Mouse (Mus musculus): ENCODE results near the gene Nsun5. TPM values are rescaled to one million over a fixed set of nuclear protein-coding genes. Genes with fewer than 3 reads are reported as not detected.

Gene Nsun5
- total RNA-seq, 1 experiment, result 40.2 TPM

- no peak overlapping the region for H3K27ac ChIP-seq (ENCODE audit: insufficient read depth, low read depth, low read length, poor library complexity, severe bottlenecking)
- DNase-seq (ENCODE audit: low read depth, low spot score), result no peak
- TF ChIP-seq ZC3H11A (IDR thresholded peaks at IDR 0.05; ENCODE audit: borderline replicate concordance, low read depth, low read length) (no peak), ZNF384 (IDR thresholded peaks at IDR 0.05; ENCODE audit: low read depth, low read length) (no peak), HCFC1 (IDR thresholded peaks at IDR 0.05; ENCODE audit: borderline replicate concordance, insufficient read depth, low read length) (no peak), CHD2 (IDR thresholded peaks at IDR 0.05; ENCODE audit: low read depth, low read length) (no peak), MAFK (IDR thresholded peaks at IDR 0.05; ENCODE audit: insufficient read depth, low read depth, low read length) (no peak)
- in situ Hi-C loops (cut with MboI; ENCODE audit: low sequenced_read_pairs in 2 of 2, unreplicated experiment in 2 of 2), result no loop called here
- no peaks in the 10 kb centered on the region for H3K9me3 ChIP-seq (ENCODE audit: control insufficient read depth, insufficient read depth, low read depth, low read length)
- H3K4me3 ChIP-seq (ENCODE audit: insufficient read depth in 1 of 2, low read depth in 1 of 2, low read length in 2 of 2, poor library complexity in 1 of 2, severe bottlenecking in 1 of 2), result no peak overlapping the region
- H3K9ac ChIP-seq (ENCODE audit: insufficient read depth, low read depth, low read length, poor library complexity, severe bottlenecking), result no peak overlapping the region
- H3K36me3 ChIP-seq (ENCODE audit: control insufficient read depth, insufficient read depth, low read length, poor library complexity, severe bottlenecking), result no peaks in the 10 kb centered on the region
- H3K4me1 ChIP-seq (ENCODE audit: control insufficient read depth in 2 of 2, insufficient read depth in 2 of 2, low read length in 2 of 2, poor library complexity in 1 of 2), result peaks cover 0 to 2% of the 10 kb centered on the region in 2 experiments; a peak in 1 of 4 replicates
Observed at GRCm38 (mm10) chr5:135399382-135399781, 29.6 kb downstream of the Nsun5 start.

- peak; percentile 80 for DNase-seq (ENCODE audit: low read depth, low spot score)
- H3K27ac ChIP-seq (ENCODE audit: insufficient read depth, low read depth, low read length, poor library complexity, severe bottlenecking), result no peak overlapping the region
- in situ Hi-C loops (cut with MboI; ENCODE audit: low sequenced_read_pairs in 2 of 2, unreplicated experiment in 2 of 2), result loop anchor here (10.0 to 25.0 kb wide), 3 partner anchors 212 to 365 kb away; no protein-coding TSS in a partner anchor
- H3K9me3 ChIP-seq (ENCODE audit: control insufficient read depth, insufficient read depth, low read depth, low read length), result no peaks in the 10 kb centered on the region
- no peak overlapping the region for H3K4me3 ChIP-seq (ENCODE audit: insufficient read depth in 1 of 2, low read depth in 1 of 2, low read length in 2 of 2, poor library complexity in 1 of 2, severe bottlenecking in 1 of 2)
- H3K9ac ChIP-seq (ENCODE audit: insufficient read depth, low read depth, low read length, poor library complexity, severe bottlenecking), result no peak overlapping the region
- H3K36me3 ChIP-seq (ENCODE audit: control insufficient read depth, insufficient read depth, low read length, poor library complexity, severe bottlenecking), result no peaks in the 10 kb centered on the region
- H3K4me1 ChIP-seq (ENCODE audit: control insufficient read depth in 2 of 2, insufficient read depth in 2 of 2, low read length in 2 of 2, poor library complexity in 1 of 2), result peaks cover 0 to 2% of the 10 kb centered on the region in 2 experiments; a peak in 1 of 4 replicates
- TF ChIP-seq ZC3H11A (IDR thresholded peaks at IDR 0.05; ENCODE audit: borderline replicate concordance, low read depth, low read length) (peak; percentile 56; the same call in 1 of the 2 replicates), ZNF384 (IDR thresholded peaks at IDR 0.05; ENCODE audit: low read depth, low read length) (no peak)
Observed at GRCm38 (mm10) chr5:135400244-135400643, 30.5 kb downstream of the Nsun5 start.

DNA sequence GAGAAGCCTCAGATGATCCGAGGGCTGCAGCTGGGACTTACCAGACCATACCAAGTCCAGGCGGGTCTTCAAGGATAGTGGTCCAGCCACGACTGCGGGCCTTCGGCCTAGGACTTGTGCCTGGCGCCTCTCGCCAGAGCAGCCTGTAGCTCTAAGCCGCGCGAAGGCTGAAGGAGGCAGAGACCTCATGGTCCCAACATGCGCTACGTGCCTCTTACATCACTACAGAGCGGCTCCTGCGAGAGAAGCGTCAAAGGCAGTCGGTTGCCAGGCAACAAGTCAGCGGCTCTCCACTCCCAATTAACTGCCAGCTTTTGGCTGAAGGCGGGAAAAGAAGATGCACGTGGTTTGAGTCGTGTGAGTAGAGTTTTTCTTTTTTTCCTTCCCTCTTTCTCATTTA, 34.9 kb downstream of the Nsun5 start:
- in situ Hi-C loops (cut with MboI; ENCODE audit: low sequenced_read_pairs in 2 of 2, unreplicated experiment in 2 of 2), result loop anchor here (10.0 to 25.0 kb wide), 3 partner anchors 208 to 360 kb away; no protein-coding TSS in a partner anchor
- TF ChIP-seq HCFC1 (IDR thresholded peaks at IDR 0.05; ENCODE audit: borderline replicate concordance, insufficient read depth, low read length) (no peak), ZC3H11A (IDR thresholded peaks at IDR 0.05; ENCODE audit: borderline replicate concordance, low read depth, low read length) (no peak), MAFK (IDR thresholded peaks at IDR 0.05; ENCODE audit: insufficient read depth, low read depth, low read length) (no peak), CHD2 (IDR thresholded peaks at IDR 0.05; ENCODE audit: low read depth, low read length) (no peak), ZNF384 (IDR thresholded peaks at IDR 0.05; ENCODE audit: low read depth, low read length) (no peak)
- Histone ChIP-seq H3K4me3 (ENCODE audit: insufficient read depth in 1 of 2, low read depth in 1 of 2, low read length in 2 of 2, poor library complexity in 1 of 2, severe bottlenecking in 1 of 2) (0 out of 4 replicates have a peak overlapping the region, but pooled peaks of 1 of the 2 experiments have one; percentile 5), H3K36me3 (ENCODE audit: control insufficient read depth, insufficient read depth, low read length, poor library complexity, severe bottlenecking) (no peaks in the 10 kb centered on the region), H3K4me1 (ENCODE audit: control insufficient read depth in 2 of 2, insufficient read depth in 2 of 2, low read length in 2 of 2, poor library complexity in 1 of 2) (no peaks in the 10 kb centered on the region), H3K27ac (ENCODE audit: insufficient read depth, low read depth, low read length, poor library complexity, severe bottlenecking) (no peak overlapping the region), H3K9me3 (ENCODE audit: control insufficient read depth, insufficient read depth, low read depth, low read length) (no peaks in the 10 kb centered on the region), H3K9ac (ENCODE audit: insufficient read depth, low read depth, low read length, poor library complexity, severe bottlenecking) (peak overlapping the region; percentile 60; the same call in 1 of the 2 replicates)
- peak; percentile 69 for DNase-seq (ENCODE audit: low read depth, low spot score)

GRCm38 (mm10) chr5:135405437-135405836, 35.7 kb downstream of the Nsun5 start:
- Histone ChIP-seq H3K36me3 (ENCODE audit: control insufficient read depth, insufficient read depth, low read length, poor library complexity, severe bottlenecking) (no peaks in the 10 kb centered on the region), H3K9me3 (ENCODE audit: control insufficient read depth, insufficient read depth, low read depth, low read length) (no peaks in the 10 kb centered on the region), H3K4me3 (ENCODE audit: insufficient read depth in 1 of 2, low read depth in 1 of 2, low read length in 2 of 2, poor library complexity in 1 of 2, severe bottlenecking in 1 of 2) (no peak overlapping the region), H3K4me1 (ENCODE audit: control insufficient read depth in 2 of 2, insufficient read depth in 2 of 2, low read length in 2 of 2, poor library complexity in 1 of 2) (no peaks in the 10 kb centered on the region), H3K9ac (ENCODE audit: insufficient read depth, low read depth, low read length, poor library complexity, severe bottlenecking) (no peak overlapping the region), H3K27ac (ENCODE audit: insufficient read depth, low read depth, low read length, poor library complexity, severe bottlenecking) (no peak overlapping the region)
- in situ Hi-C loops (cut with MboI; ENCODE audit: low sequenced_read_pairs in 2 of 2, unreplicated experiment in 2 of 2), result loop anchor here (10.0 to 25.0 kb wide), 3 partner anchors 207 to 359 kb away; no protein-coding TSS in a partner anchor
- TF ChIP-seq MAFK (IDR thresholded peaks at IDR 0.05; ENCODE audit: insufficient read depth, low read depth, low read length), result no peak
- TF ChIP-seq CHD2 (IDR thresholded peaks at IDR 0.05; ENCODE audit: low read depth, low read length), result no peak
- TF ChIP-seq ZNF384 (IDR thresholded peaks at IDR 0.05; ENCODE audit: low read depth, low read length), result no peak
- no peak for TF ChIP-seq ZC3H11A (IDR thresholded peaks at IDR 0.05; ENCODE audit: borderline replicate concordance, low read depth, low read length)
- no peak for TF ChIP-seq HCFC1 (IDR thresholded peaks at IDR 0.05; ENCODE audit: borderline replicate concordance, insufficient read depth, low read length)
- DNase-seq (ENCODE audit: low read depth, low spot score), result no peak

Data from ES-E14 (cell line).